Mouse (Mus musculus): Measurements from ENCODE around the gene Dbn1. TPM values are rescaled to one million over a fixed set of nuclear protein-coding genes. Genes with fewer than 3 reads are reported as not detected.

Dbn1 gene
- polyA plus RNA-seq, 1 experiment from 2014 or later, result 158 TPM

- ChIA-PET POLR2A (no interaction called here), CTCF (no interaction called here)
- no peak for TF ChIP-seq CTCF (IDR thresholded peaks at IDR 0.05)
- DNase-seq (ENCODE audit: low read depth, low spot score) (no peak), ATAC-seq (no peak)
- in situ Hi-C loops (cut with MboI; ENCODE audit: low pct_unique_long_range_greater_than_20kb), result no loop called here
- H3K27me3 ChIP-seq, result peaks cover 3% of the 10 kb centered on the region
These were observed 36.2 kb upstream of the Dbn1 start for GRCm38 (mm10) chr13:55523951-55524600.

GRCm38 (mm10) chr13:55523278-55523677 is 35.4 kb upstream of the Dbn1 start:
- ATAC-seq (no peak), DNase-seq (ENCODE audit: low read depth, low spot score) (no peak)
- TF ChIP-seq CTCF (IDR thresholded peaks at IDR 0.05), result no peak

GRCm38 (mm10) chr13:55522730-55523129 is 34.8 kb upstream of the Dbn1 start:
- TF ChIP-seq CTCF (IDR thresholded peaks at IDR 0.05), result no peak
- POLR2A ChIA-PET, result interaction anchor here (1.1 kb wide), 1 partner anchor 44 kb away, joined by 3 read pairs; no protein-coding TSS in a partner anchor
- in situ Hi-C loops (cut with MboI; ENCODE audit: low pct_unique_long_range_greater_than_20kb), result no loop called here
- no peak for ATAC-seq
- CTCF ChIA-PET, result interaction anchor here (0.7 to 1.0 kb wide), 2 partner anchors 9 kb away, joined by 3 read pairs; partner anchors contain the start of gene Pdlim7
- no peak for DNase-seq (ENCODE audit: low read depth, low spot score)
- H3K27me3 ChIP-seq, result peaks cover 3% of the 10 kb centered on the region

More at GRCm38 (mm10) chr13:55523278-55523677, 35.4 kb upstream of the Dbn1 start:
- in situ Hi-C loops (cut with MboI; ENCODE audit: low pct_unique_long_range_greater_than_20kb), result no loop called here
- peaks cover 3% of the 10 kb centered on the region for H3K27me3 ChIP-seq
- ChIA-PET CTCF (interaction anchor here (1.0 kb wide), 1 partner anchor 9 kb away, joined by 3 read pairs; the partner anchor contains the start of gene Pdlim7), POLR2A (interaction anchor here (1.1 kb wide), 1 partner anchor 44 kb away, joined by 3 read pairs; no protein-coding TSS in a partner anchor)

- no peak for ATAC-seq
- DNase-seq (ENCODE audit: low read depth, low spot score), result no peak
- H3K27me3 ChIP-seq, result peaks cover 6% of the 10 kb centered on the region
- in situ Hi-C loops (cut with MboI; ENCODE audit: low pct_unique_long_range_greater_than_20kb), result loop anchor here (5.0 kb wide), 2 partner anchors 112 to 187 kb away; no protein-coding TSS in a partner anchor
- ChIA-PET POLR2A (no interaction called here), CTCF (interaction anchor here (0.8 kb wide), 1 partner anchor 13 kb away, joined by 3 read pairs; no protein-coding TSS in a partner anchor)
- no peak for TF ChIP-seq CTCF (IDR thresholded peaks at IDR 0.05)
These were observed 31.7 kb upstream of the Dbn1 start for GRCm38 (mm10) chr13:55519606-55520005.

GRCm38 (mm10) chr13:55516955-55517354 is 29.0 kb upstream of the Dbn1 start:
- in situ Hi-C loops (cut with MboI; ENCODE audit: low pct_unique_long_range_greater_than_20kb), result loop anchor here (5.0 kb wide), 2 partner anchors 110 to 185 kb away; no protein-coding TSS in a partner anchor
- CTCF ChIA-PET, result interaction anchor here (0.9 to 1.7 kb wide), 3 partner anchors 47 to 109 kb away, joined by 3 to 5 read pairs (median 3); no protein-coding TSS in a partner anchor
- TF ChIP-seq CTCF (IDR thresholded peaks at IDR 0.05), result no peak

GRCm38 (mm10) chr13:55513828-55514227 is 25.9 kb upstream of the Dbn1 start:
- no peak for TF ChIP-seq CTCF (IDR thresholded peaks at IDR 0.05)
- in situ Hi-C loops (cut with MboI; ENCODE audit: low pct_unique_long_range_greater_than_20kb), result loop anchor here (5.0 kb wide), 1 partner anchor 37 kb away; no protein-coding TSS in a partner anchor
- ChIA-PET POLR2A (interaction anchor here (1.1 to 2.1 kb wide), 2 partner anchors 42 to 184 kb away, joined by 5 to 7 read pairs; partner anchors contain the start of gene Mxd3), CTCF (interaction anchor here (0.6 to 2.5 kb wide), 11 partner anchors 9 to 109 kb away, joined by 3 to 14 read pairs (median 3); partner anchors contain the start of gene Dok3)
- H3K27me3 ChIP-seq, result peaks cover 3% of the 10 kb centered on the region
- ATAC-seq (no peak), DNase-seq (ENCODE audit: low read depth, low spot score) (no peak)

More at GRCm38 (mm10) chr13:55516955-55517354, 29.0 kb upstream of the Dbn1 start:
- H3K27me3 ChIP-seq, result peaks cover 6% of the 10 kb centered on the region
- POLR2A ChIA-PET, result no interaction called here
- DNase-seq (ENCODE audit: low read depth, low spot score) (peak; percentile 35), ATAC-seq (no peak)

- no peak for TF ChIP-seq CTCF (IDR thresholded peaks at IDR 0.05)
- ATAC-seq (peak; percentile 69), DNase-seq (ENCODE audit: low read depth, low spot score) (peak; percentile 86)
- CTCF ChIA-PET, result interaction anchor here (0.7 to 2.5 kb wide), 10 partner anchors 10 to 108 kb away, joined by 3 to 14 read pairs (median 3); partner anchors contain the start of gene Dok3
- in situ Hi-C loops (cut with MboI; ENCODE audit: low pct_unique_long_range_greater_than_20kb), result loop anchor here (5.0 kb wide), 1 partner anchor 36 kb away; no protein-coding TSS in a partner anchor
- POLR2A ChIA-PET, result interaction anchor here (1.3 to 2.1 kb wide), 2 partner anchors 30 to 42 kb away, joined by 6 to 7 read pairs; no protein-coding TSS in a partner anchor
- peaks cover 3% of the 10 kb centered on the region for H3K27me3 ChIP-seq
These were observed 25.3 kb upstream of the Dbn1 start, which contains the start of gene Pdlim7 for GRCm38 (mm10) chr13:55513111-55513748. Gene Pdlim7 (minus strand): TSS chr13:55513676.

- ATAC-seq, result peak; percentile 17
- in situ Hi-C loops (cut with MboI; ENCODE audit: low pct_unique_long_range_greater_than_20kb), result loop anchor here (5.0 kb wide), 1 partner anchor 35 kb away; no protein-coding TSS in a partner anchor
- peak; percentile 30 for DNase-seq (ENCODE audit: low read depth, low spot score)
- H3K27me3 ChIP-seq, result peaks cover 3% of the 10 kb centered on the region
- ChIA-PET CTCF (interaction anchor here (1.3 kb wide), 1 partner anchor 20 kb away, joined by 3 read pairs; no protein-coding TSS in a partner anchor), POLR2A (interaction anchor here (1.0 to 2.1 kb wide), 5 partner anchors 15 to 41 kb away, joined by 3 to 7 read pairs (median 6); no protein-coding TSS in a partner anchor)
- TF ChIP-seq CTCF (IDR thresholded peaks at IDR 0.05), result no peak
These were observed 24.6 kb upstream of the Dbn1 start for GRCm38 (mm10) chr13:55512379-55513031.

GRCm38 (mm10) chr13:55511492-55511861 is 23.6 kb upstream of the Dbn1 start:
- TF ChIP-seq CTCF (IDR thresholded peaks at IDR 0.05), result no peak
- ATAC-seq, result peak; percentile 20
- in situ Hi-C loops (cut with MboI; ENCODE audit: low pct_unique_long_range_greater_than_20kb), result loop anchor here (5.0 kb wide), 1 partner anchor 34 kb away; no protein-coding TSS in a partner anchor
- no peak for DNase-seq (ENCODE audit: low read depth, low spot score)
- ChIA-PET POLR2A (interaction anchor here (0.6 to 2.0 kb wide), 4 partner anchors 9 to 34 kb away, joined by 3 to 6 read pairs (median 4); no protein-coding TSS in a partner anchor), CTCF (interaction anchor here (1.1 to 1.3 kb wide), 2 partner anchors 19 to 22 kb away, joined by 3 read pairs; no protein-coding TSS in a partner anchor)
- peaks cover 3% of the 10 kb centered on the region for H3K27me3 ChIP-seq

Measured in Patski (cell line).